Mouse (Mus musculus) liver, adult 2 months (tissue): ENCODE measurements around the gene Zfp663. TPM values are rescaled to one million over a fixed set of nuclear protein-coding genes. Genes with fewer than 3 reads are reported as not detected.

Experiments used
- DNase-seq: peaks from one replicate; pipeline ENCODE4 v3.0.0-alpha.2; 2011; ENCODE audit warnings: low read depth, low spot score; ENCODE audit errors: extremely low read depth
- H3K27ac ChIP-seq: fragments of 200-500 bp; replicated peaks from 2 replicates; pipeline ENCODE4 v1.5.1; 2012; ENCODE audit warnings: low read depth, mild to moderate bottlenecking, control low read depth, inconsistent platforms, low read length; ENCODE audit not compliant: insufficient read depth
- H3K27me3 ChIP-seq: fragments of 200-500 bp; 2 replicates; pipeline ENCODE4 v1.6.1; 2012; ENCODE audit warnings: mild to moderate bottlenecking, moderate library complexity, low read length, inconsistent platforms; ENCODE audit not compliant: control insufficient read depth, insufficient read depth
- H3K36me3 ChIP-seq: fragments of 200-500 bp; 2 replicates; pipeline ENCODE4 v1.6.1; 2012; ENCODE audit warnings: low read length, inconsistent platforms; ENCODE audit not compliant: control insufficient read depth, insufficient read depth
- H3K4me1 ChIP-seq: fragments of 200-500 bp; 2 replicates; pipeline ENCODE4 v1.6.1; 2011; ENCODE audit warnings: low read length; ENCODE audit not compliant: control insufficient read depth, insufficient read depth
- H3K4me3 ChIP-seq: fragments of 200-500 bp; 2 replicates; pipeline ENCODE4 v1.5.1; 2011; ENCODE audit warnings: low read depth, mild to moderate bottlenecking, control low read depth, low read length, moderate library complexity; ENCODE audit not compliant: insufficient read depth
- H3K79me2 ChIP-seq: fragments of 200-500 bp; 2 replicates; pipeline ENCODE4 v1.6.1; 2012; ENCODE audit warnings: inconsistent platforms, mild to moderate bottlenecking, low read length, moderate library complexity; ENCODE audit not compliant: control insufficient read depth, insufficient read depth
- H3K9ac ChIP-seq: fragments of 200-500 bp; 2 replicates; pipeline ENCODE4 v1.6.1; 2012; ENCODE audit warnings: low read depth, mild to moderate bottlenecking, control low read depth, inconsistent platforms, low read length
- CTCF ChIP-seq: fragments of 200-500 bp; IDR thresholded peaks from 2 replicates; pipeline ENCODE4 v1.5.1; 2011; ENCODE audit warnings: low read depth, low read length, control low read depth
- POLR2A ChIP-seq: fragments of 200-500 bp; IDR thresholded peaks from 2 replicates; pipeline ENCODE4 v1.6.1; 2011; ENCODE audit warnings: low read length, control low read depth; ENCODE audit not compliant: insufficient read depth; ENCODE audit errors: extremely low read depth
- WGBS: fragments of 180-500 bp; shearing (Covaris S2); methylation state at CpG from one replicate; pipeline ENCODE4 v1.1.7; 2018; 5-methylcytosine and 5-hydroxymethylcytosine counted together
- polyA plus RNA-seq: library from polyadenylated mRNA; depleted of rRNA; stranded (reverse); fragments of >200 nt; gene quantifications from 2 replicates; pipeline ENCODE4 v1.2.3, GENCODE M21; 2012
- total RNA-seq: library from RNA; depleted of rRNA; stranded (reverse); fragments of >200 nt; gene quantifications from 2 replicates; pipeline ENCODE4 v1.2.3, GENCODE M21; 2014

Zfp663 gene
- total and polyA plus RNA-seq, 2 experiments = not detected

DNA sequence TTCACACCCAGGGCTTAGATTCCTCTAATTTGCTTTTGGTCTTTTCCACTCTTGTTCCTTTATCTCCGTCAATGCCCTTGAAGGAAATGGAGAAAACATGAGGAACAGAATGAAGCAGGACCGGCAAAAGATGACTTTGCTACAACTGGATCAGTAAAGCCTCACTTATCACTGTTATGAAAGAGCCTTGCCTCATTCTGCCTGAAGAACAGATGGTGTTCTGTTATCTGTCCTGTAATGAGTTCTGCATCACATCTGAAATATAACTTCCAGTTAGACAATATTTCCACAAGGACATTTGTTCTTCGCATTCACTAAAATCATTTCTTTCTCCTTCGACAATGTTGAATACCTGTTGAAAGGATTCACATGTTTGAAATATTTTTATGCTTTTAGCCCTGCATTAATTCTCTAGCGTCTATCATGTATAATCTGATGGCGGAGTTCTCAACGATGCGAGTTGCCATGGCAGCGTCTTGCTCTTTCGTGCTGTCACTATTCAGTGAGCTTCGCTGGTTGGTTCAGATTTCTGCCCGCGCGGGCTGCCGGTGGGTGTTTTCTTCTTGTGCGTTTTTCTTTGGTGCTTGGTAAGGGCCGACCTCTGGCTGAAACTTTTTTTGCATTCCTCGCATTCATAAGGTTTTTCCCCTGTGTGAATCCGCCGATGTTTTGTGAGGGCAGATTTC lies 16.6 kb downstream of the Zfp663 start:
- no peak for DNase-seq
- Histone ChIP-seq H3K4me3 (no peak overlapping the region), H3K27me3 (peaks cover 6% of the 10 kb centered on the region; the same call in 1 of the 2 replicates), H3K36me3 (no peaks in the 10 kb centered on the region), H3K9ac (no peak overlapping the region), H3K4me1 (no peaks in the 10 kb centered on the region), H3K79me2 (no peaks in the 10 kb centered on the region), H3K27ac (no peak overlapping the region)
- no peak for TF ChIP-seq POLR2A
- no peak for TF ChIP-seq CTCF
- WGBS = 88% methylated on average over 20 of the region's 20 CpGs

DNA sequence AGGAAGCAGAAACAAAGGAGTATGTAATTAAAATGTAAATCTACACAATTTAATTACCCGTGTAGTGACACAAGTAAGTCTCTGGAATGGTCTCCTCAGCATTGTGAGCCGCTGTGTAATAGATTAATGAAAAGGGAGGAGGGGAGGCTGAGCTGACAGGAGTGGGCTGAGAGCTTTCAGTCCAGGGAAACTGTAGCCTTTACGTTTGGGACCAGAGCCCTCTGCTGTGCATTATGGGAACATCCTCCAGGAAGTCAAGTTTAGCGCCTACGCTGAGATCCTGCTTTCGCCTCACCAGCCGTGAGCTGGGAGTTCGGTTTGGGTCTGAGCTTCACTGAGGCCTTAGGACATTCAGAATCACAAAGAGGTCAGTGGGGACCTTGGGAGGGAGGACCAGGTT lies 19.1 kb downstream of the Zfp663 start:
- Histone ChIP-seq H3K36me3 (no peaks in the 10 kb centered on the region), H3K9ac (no peak overlapping the region), H3K4me3 (no peak overlapping the region), H3K27ac (no peak overlapping the region), H3K4me1 (no peaks in the 10 kb centered on the region), H3K79me2 (no peaks in the 10 kb centered on the region), H3K27me3 (peaks cover 6% of the 10 kb centered on the region; the same call in 1 of the 2 replicates)
- no peak for TF ChIP-seq POLR2A
- no peak for TF ChIP-seq CTCF
- DNase-seq = no peak
- WGBS = 38% methylated on average over 8 of the region's 8 CpGs

DNA sequence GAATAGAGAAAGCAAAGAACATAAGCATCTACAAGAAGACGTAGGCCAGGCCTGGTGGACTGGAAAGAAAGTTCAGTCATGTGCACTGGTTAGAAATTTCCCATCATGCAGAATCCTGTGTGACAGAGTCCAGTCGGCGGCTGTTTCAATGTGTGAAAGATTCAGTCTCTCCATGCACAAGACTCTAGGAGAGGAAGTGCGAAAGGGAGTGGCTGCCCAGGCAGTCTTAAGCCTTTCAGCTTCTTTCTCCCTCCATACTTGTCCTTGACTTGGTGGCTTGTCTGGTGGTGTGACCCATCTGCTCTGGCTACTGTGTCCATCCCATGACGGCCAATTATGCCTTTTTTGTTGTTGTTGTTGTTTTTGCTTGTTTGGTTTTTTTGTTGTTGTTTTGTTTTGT lies 22.3 kb downstream of the Zfp663 start:
- Histone ChIP-seq H3K36me3 (no peaks in the 10 kb centered on the region), H3K27ac (no peak overlapping the region), H3K79me2 (no peaks in the 10 kb centered on the region), H3K9ac (no peak overlapping the region), H3K4me1 (no peaks in the 10 kb centered on the region), H3K4me3 (no peak overlapping the region), H3K27me3 (no peaks in the 10 kb centered on the region)
- TF ChIP-seq POLR2A (no peak), CTCF (no peak)
- 88% methylated on average over 5 of the region's 5 CpGs for WGBS
- no peak for DNase-seq

DNA sequence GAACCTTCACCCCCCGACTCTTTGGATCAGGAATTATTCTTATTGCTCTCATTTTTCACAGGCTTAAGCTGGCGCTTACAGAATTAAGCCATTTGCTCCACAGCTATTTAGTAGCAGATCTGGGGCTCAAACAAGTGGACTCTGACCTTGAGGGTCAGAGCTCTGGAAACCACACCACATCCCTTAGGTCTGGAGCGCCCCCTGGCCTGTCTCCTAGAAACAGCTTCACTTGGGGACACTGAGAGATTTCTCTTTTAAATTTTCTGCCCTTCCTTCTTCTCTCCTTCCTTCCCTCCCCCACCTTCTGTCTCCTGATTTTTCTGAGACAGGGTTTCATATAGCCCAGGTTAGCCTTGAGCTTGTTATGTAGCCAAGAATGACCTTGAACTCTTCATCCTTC lies 31.3 kb downstream of the Zfp663 start:
- no peaks in the 10 kb centered on the region for H3K27me3 ChIP-seq
- H3K36me3 ChIP-seq = no peaks in the 10 kb centered on the region
- no peak overlapping the region for H3K4me3 ChIP-seq
- H3K79me2 ChIP-seq = no peaks in the 10 kb centered on the region
- WGBS = 43% methylated on average over 3 of the region's 3 CpGs
- no peak overlapping the region for H3K27ac ChIP-seq
- TF ChIP-seq POLR2A (no peak), CTCF (peak; percentile 77)
- no peak overlapping the region for H3K9ac ChIP-seq
- no peaks in the 10 kb centered on the region for H3K4me1 ChIP-seq
- DNase-seq = peak; percentile 49

DNA sequence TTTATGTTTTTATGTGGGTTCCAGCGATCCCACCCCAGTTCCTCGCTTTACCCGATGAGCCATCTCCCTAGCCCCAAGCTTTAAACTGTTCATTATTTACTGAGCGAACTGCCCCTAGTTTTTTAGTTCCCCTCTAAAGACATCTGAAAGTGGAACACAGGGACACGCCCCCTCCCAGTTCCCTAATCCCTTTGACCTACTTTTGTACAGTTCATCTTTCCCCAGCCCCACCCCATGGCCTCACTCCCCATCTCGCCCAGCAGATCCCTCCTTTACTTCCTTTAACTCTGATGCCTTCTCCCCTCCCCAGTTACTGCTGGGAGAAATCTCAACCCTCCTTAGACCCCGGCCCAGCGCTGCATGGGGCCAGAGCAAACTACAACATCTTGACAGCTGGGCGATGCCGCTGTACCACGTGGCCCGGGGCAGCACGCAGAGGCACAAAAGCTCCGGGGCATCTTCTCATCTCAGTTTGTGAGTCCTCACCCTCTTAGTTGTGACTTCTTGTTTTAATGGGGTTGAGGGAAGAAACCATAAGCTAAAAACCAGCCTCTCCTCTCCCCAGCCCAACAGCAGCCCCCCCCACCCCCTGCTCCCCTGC lies 35.8 kb downstream of the Zfp663 start:
- WGBS = 66% methylated on average over 14 of the region's 14 CpGs
- TF ChIP-seq CTCF (no peak), POLR2A (no peak)
- H3K4me1 ChIP-seq = no peaks in the 10 kb centered on the region
- peak; percentile 40 for DNase-seq
- H3K27ac ChIP-seq = no peak overlapping the region
- H3K4me3 ChIP-seq = no peak overlapping the region; the same call in 1 of the 2 replicates
- H3K27me3 ChIP-seq = no peaks in the 10 kb centered on the region
- no peaks in the 10 kb centered on the region for H3K79me2 ChIP-seq
- H3K36me3 ChIP-seq = no peaks in the 10 kb centered on the region
- no peak overlapping the region for H3K9ac ChIP-seq

DNA sequence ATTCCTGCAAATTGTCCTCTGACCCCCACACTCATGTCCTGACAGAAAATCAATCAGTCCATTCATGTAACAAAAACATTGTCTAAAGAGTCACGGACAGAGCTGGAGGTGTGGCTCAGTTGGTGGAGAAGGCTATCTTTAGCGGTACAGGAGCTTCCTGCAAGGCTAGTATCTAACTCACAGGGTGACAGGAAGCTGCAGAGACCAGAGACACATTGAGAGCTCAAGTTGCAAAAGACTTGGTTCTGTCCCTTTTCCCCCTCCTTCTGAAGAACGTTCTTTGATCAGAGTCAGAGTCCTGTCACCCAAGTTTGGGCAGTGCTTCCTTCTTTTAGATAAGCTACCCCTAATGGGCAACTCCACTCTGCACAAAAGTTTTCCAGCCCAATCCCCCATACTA lies 38.8 kb downstream of the Zfp663 start:
- Histone ChIP-seq H3K9ac (no peak overlapping the region), H3K4me3 (no peak overlapping the region), H3K27ac (no peak overlapping the region), H3K27me3 (no peaks in the 10 kb centered on the region), H3K4me1 (peaks cover 10% of the 10 kb centered on the region; the same call in 1 of the 2 replicates), H3K79me2 (peaks cover 13% of the 10 kb centered on the region; the same call in 1 of the 2 replicates), H3K36me3 (no peaks in the 10 kb centered on the region)
- no peak for TF ChIP-seq CTCF
- no peak for TF ChIP-seq POLR2A
- DNase-seq = no peak
- 12% methylated on average over 3 of the region's 3 CpGs for WGBS
